Comparison of ENCODE assay signal across 17 mouse cellular contexts in the genomic region with DNA sequence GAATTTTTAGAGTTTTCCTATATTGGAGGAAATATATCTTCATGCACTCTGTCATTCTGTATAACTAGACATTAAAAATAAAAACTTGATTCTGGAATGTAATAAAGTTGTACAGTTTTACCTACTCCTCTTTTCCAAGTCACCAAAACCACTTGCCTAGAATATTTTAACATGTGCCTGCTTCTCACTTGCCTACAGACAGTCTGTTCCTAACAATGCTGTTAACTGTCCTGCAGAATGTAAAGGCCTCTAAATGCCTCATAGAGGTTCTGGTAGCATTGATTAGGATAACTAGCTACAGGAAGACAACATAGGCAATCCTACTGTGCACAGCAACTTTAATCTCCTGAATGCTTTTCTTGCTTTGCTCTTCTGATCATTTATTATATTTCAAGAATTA.
"Had no signal": no experiment of that assay in that cellular context is flagged by ENCODE, and none has a peak within 500 bp of the region (broad histone marks: within the 10 kb centered on the region; RNA-seq: fewer than 3 reads in every experiment).

No protein-coding gene starts in this region.

- ATAC-seq: forebrain, embryonic 16.5 days; hindbrain, postnatal 0 days; intestine, embryonic 16.5 days; liver, embryonic 12.5 days had no signal

- DNase-seq: gastrocnemius, adult 2 months; gastrocnemius, postnatal 10 days; gastrocnemius, postnatal 25 days; heart, adult 18-20 months; heart, postnatal 14 days; heart, postnatal 36 days; kidney, adult 11 months; kidney, adult 2 months; kidney, adult 9 months; kidney, postnatal 14 days; kidney, postnatal 36 days; layer of hippocampus, adult 9-11 months; layer of hippocampus, postnatal 36 days had no signal
